Mouse (Mus musculus) T-cell, adult 2 months (primary cell): ENCODE measurements around the gene Kat7.

Source experiments
- DNase-seq: peaks from one replicate; pipeline ENCODE4 v3.0.0; 2022; ENCODE audit warnings: low spot score

The Kat7 gene

DNA sequence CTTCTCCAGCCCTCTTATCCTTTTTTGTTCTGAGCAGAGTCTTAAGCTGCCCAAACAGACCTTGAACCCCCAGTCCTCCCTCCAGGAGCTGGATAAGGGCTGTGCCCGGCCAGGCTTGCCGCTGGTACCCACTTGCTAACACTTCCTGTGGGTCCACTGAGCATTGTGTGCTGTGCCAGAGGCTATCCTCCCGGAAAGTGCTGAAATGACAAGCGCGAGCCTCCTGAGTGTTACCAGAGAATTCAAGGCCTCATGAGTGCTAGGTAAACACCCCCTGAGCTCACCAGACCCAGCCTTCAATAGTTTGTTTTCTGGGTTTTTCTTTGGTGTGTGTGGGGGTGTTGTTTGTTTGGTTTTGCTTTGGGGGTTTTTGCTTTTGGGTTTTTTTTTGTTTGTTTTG is 82.6 kb downstream of the Kat7 start:
- no peak for DNase-seq

GRCm38 (mm10) chr11:95225448-95225847 is 84.6 kb downstream of the Kat7 start:
- no peak for DNase-seq
